Mouse (Mus musculus) kidney, postnatal 4 days (tissue): ENCODE measurements around the gene Rubcn.

Source experiments
- DNase-seq, 2 experiments: peaks; one replicate each; pipeline ENCODE4 v3.0.0; 2021; ENCODE audit warnings: mixed read lengths in 2 of 2

Rubcn gene

GRCm38 (mm10) chr16:32867919-32868552, 9.5 kb downstream of the Rubcn start:
- DNase-seq: peak; percentile 87 to 92

- DNase-seq: no peak
Observed at GRCm38 (mm10) chr16:32866713-32867112, 10.9 kb downstream of the Rubcn start.

GRCm38 (mm10) chr16:32865401-32865800, 12.2 kb downstream of the Rubcn start:
- DNase-seq: no peak

GRCm38 (mm10) chr16:32861813-32862385, 15.7 kb downstream of the Rubcn start:
- no peak for DNase-seq

- DNase-seq: peak in 1 of 2 experiments; percentile 40
Observed at GRCm38 (mm10) chr16:32858771-32859636, 18.6 kb downstream of the Rubcn start.

GRCm38 (mm10) chr16:32858356-32858755, 19.2 kb downstream of the Rubcn start:
- no peak for DNase-seq

GRCm38 (mm10) chr16:32856751-32857150, 20.8 kb downstream of the Rubcn start:
- DNase-seq: no peak

GRCm38 (mm10) chr16:32854050-32854571, 23.5 kb downstream of the Rubcn start:
- DNase-seq: no peak

- peak in 1 of 2 experiments; percentile 9 for DNase-seq
Observed at GRCm38 (mm10) chr16:32853492-32854049, 24.0 kb downstream of the Rubcn start.

GRCm38 (mm10) chr16:32849042-32849830, 28.3 kb downstream of the Rubcn start:
- DNase-seq: peak; percentile 26 to 43

GRCm38 (mm10) chr16:32847103-32847502, 30.5 kb downstream of the Rubcn start:
- no peak for DNase-seq

GRCm38 (mm10) chr16:32831501-32831900, 46.1 kb downstream of the Rubcn start:
- no peak for DNase-seq

- DNase-seq: no peak
Observed at GRCm38 (mm10) chr16:32829104-32829503, 48.5 kb downstream of the Rubcn start.

- peak in 1 of 2 experiments; percentile 13 for DNase-seq
Observed at GRCm38 (mm10) chr16:32826521-32826920, 51.0 kb downstream of the Rubcn start.

GRCm38 (mm10) chr16:32825380-32825779, 52.2 kb downstream of the Rubcn start:
- DNase-seq: peak in 1 of 2 experiments; percentile 39

- DNase-seq: no peak
Observed at GRCm38 (mm10) chr16:32824061-32824460, 53.5 kb downstream of the Rubcn start.

- no peak for DNase-seq
Observed at GRCm38 (mm10) chr16:32823487-32823886, 54.1 kb downstream of the Rubcn start.

GRCm38 (mm10) chr16:32822881-32823280, 54.7 kb downstream of the Rubcn start:
- no peak for DNase-seq

GRCm38 (mm10) chr16:32822450-32822827, 55.1 kb downstream of the Rubcn start:
- DNase-seq: no peak

GRCm38 (mm10) chr16:32821772-32822449, 55.7 kb downstream of the Rubcn start:
- DNase-seq: peak in 1 of 2 experiments; percentile 40

- no peak for DNase-seq
Observed at GRCm38 (mm10) chr16:32818441-32818840, 59.1 kb downstream of the Rubcn start.

- DNase-seq: no peak
Observed at GRCm38 (mm10) chr16:32818036-32818435, 59.5 kb downstream of the Rubcn start.
